Mouse (Mus musculus) small intestine, adult 2 months (tissue): ENCODE results near the gene Rex1bd.

ENCODE experiments used
- CTCF ChIP-seq: fragments of 200-500 bp; IDR thresholded peaks from 2 replicates; pipeline ENCODE4 v1.5.1; 2012; ENCODE audit warnings: low read depth, mild to moderate bottlenecking, control low read depth, inconsistent platforms, low read length, moderate library complexity, mixed read lengths; ENCODE audit not compliant: insufficient replicate concordance, insufficient read length; ENCODE audit errors: extremely low read depth
- POLR2A ChIP-seq: fragments of 200-500 bp; IDR thresholded peaks from 2 replicates; pipeline ENCODE4 v1.6.1; 2012; ENCODE audit warnings: low read depth, mild to moderate bottlenecking, control low read depth, inconsistent platforms, low read length, moderate library complexity

- TF ChIP-seq POLR2A (no peak), CTCF (no peak)
Measured at GRCm38 (mm10) chr8:70482943-70483342, 23.6 kb downstream of the Rex1bd start.
